10 mouse cellular contexts compared by ENCODE assay signal in genomic region chr14:121339951-121340401, GRCm38 (mm10). TPM values are rescaled to one million over a fixed set of nuclear protein-coding genes. Genes with fewer than 3 reads are reported as not detected.
DNase-seq lines count a peak whose midpoint lies in the region; ATAC-seq and TF ChIP-seq lines count a peak whose summit lies in the region.
"Had no signal": no experiment of that assay in that cellular context is flagged by ENCODE, and none has a peak within 500 bp of the region (broad histone marks: within the 10 kb centered on the region; RNA-seq: fewer than 3 reads in every experiment).

No protein-coding gene starts in this region.

- H3K4me3 ChIP-seq in hindbrain, embryonic 16.5 days (ENCODE audit: low read length) = no peak overlapping the region
- no peak overlapping the region for H3K4me3 ChIP-seq in hindbrain, embryonic 12.5 days
- H3K4me3 ChIP-seq in intestine, embryonic 15.5 days (replicated peaks) = no peak overlapping the region
- no peak overlapping the region for H3K4me3 ChIP-seq in lung, postnatal 0 days (ENCODE audit: low read depth, low read length)
- H3K4me3 ChIP-seq: embryonic facial prominence, embryonic 13.5 days; neural tube, embryonic 13.5 days had no signal

- no peak for TF ChIP-seq EP300 in lung, postnatal 0 days (IDR thresholded peaks at IDR 0.05)

- peaks cover 9% of the 10 kb centered on the region; the same call in 1 of the 2 replicates for H3K4me1 ChIP-seq in hindbrain, embryonic 16.5 days (ENCODE audit: control insufficient read depth, insufficient read depth, low read depth, low read length)
- peaks cover 8% of the 10 kb centered on the region for H3K4me1 ChIP-seq in hindbrain, embryonic 12.5 days
- H3K4me1 ChIP-seq in intestine, embryonic 15.5 days (replicated peaks) = peaks cover 45% of the 10 kb centered on the region
- H3K4me1 ChIP-seq in lung, postnatal 0 days (ENCODE audit: insufficient read depth, low read depth, low read length) = peaks cover 8% of the 10 kb centered on the region; the same call in 1 of the 2 replicates

- 75% methylated on average over 8 of the region's 8 CpGs for WGBS in hindbrain, embryonic 16.5 days
- WGBS in hindbrain, embryonic 12.5 days = 86% methylated on average over 8 of the region's 8 CpGs
- 46% methylated on average over 8 of the region's 8 CpGs for WGBS in intestine, embryonic 15.5 days
- 57% methylated on average over 8 of the region's 8 CpGs for WGBS in lung, postnatal 0 days

- DNase-seq in cerebellum, postnatal 25 days = peak; percentile 82 to 89
- DNase-seq in lung, postnatal 0 days (ENCODE audit: low spot score) = peak; percentile 47
- DNase-seq in layer of hippocampus, postnatal 10 days (ENCODE audit: low spot score in 2 of 2) = no peak
- DNase-seq in retina, embryonic 14.5 days (ENCODE audit: low spot score) = no peak
- no peak for DNase-seq in layer of hippocampus, postnatal 36 days

- H3K36me3 ChIP-seq in hindbrain, embryonic 16.5 days (ENCODE audit: control insufficient read depth, insufficient read depth, low read length) = peaks cover 11% of the 10 kb centered on the region; the same call in 1 of the 2 replicates
- H3K36me3 ChIP-seq in hindbrain, embryonic 12.5 days = peaks cover 15% of the 10 kb centered on the region; the same call in 1 of the 2 replicates
- H3K36me3 ChIP-seq in intestine, embryonic 15.5 days = 0 out of 2 replicates have a peak, but pooled peaks cover 5% of the 10 kb centered on the region
- no peaks in the 10 kb centered on the region for H3K36me3 ChIP-seq in lung, postnatal 0 days (ENCODE audit: insufficient read depth, low read length)

- H3K27ac ChIP-seq in hindbrain, embryonic 16.5 days (ENCODE audit: low read depth, low read length) = no peak overlapping the region
- H3K27ac ChIP-seq in hindbrain, embryonic 12.5 days = no peak overlapping the region
- peak overlapping the region; percentile 2; the same call in 1 of the 2 replicates for H3K27ac ChIP-seq in intestine, embryonic 15.5 days
- peak overlapping the region; percentile 2; the same call in 1 of the 2 replicates for H3K27ac ChIP-seq in lung, postnatal 0 days (ENCODE audit: low read length)
- H3K27ac ChIP-seq: embryonic facial prominence, embryonic 13.5 days; neural tube, embryonic 13.5 days had no signal

- no peaks in the 10 kb centered on the region for H3K27me3 ChIP-seq in hindbrain, embryonic 16.5 days (replicated peaks; ENCODE audit: control insufficient read depth, insufficient read depth, low read length)
- no peaks in the 10 kb centered on the region for H3K27me3 ChIP-seq in hindbrain, embryonic 12.5 days
- H3K27me3 ChIP-seq in intestine, embryonic 15.5 days (replicated peaks) = no peaks in the 10 kb centered on the region
- no peaks in the 10 kb centered on the region for H3K27me3 ChIP-seq in lung, postnatal 0 days (replicated peaks; ENCODE audit: insufficient read depth, low read length)
- H3K27me3 ChIP-seq: embryonic facial prominence, embryonic 13.5 days; neural tube, embryonic 13.5 days had no signal

- H3K9ac ChIP-seq in hindbrain, embryonic 16.5 days (ENCODE audit: low read depth, low read length) = no peak overlapping the region
- H3K9ac ChIP-seq in hindbrain, embryonic 12.5 days = no peak overlapping the region; the same call in 1 of the 2 replicates
- no peak overlapping the region for H3K9ac ChIP-seq in intestine, embryonic 15.5 days
- no peak overlapping the region for H3K9ac ChIP-seq in lung, postnatal 0 days (replicated peaks; ENCODE audit: low read depth)
- H3K9ac ChIP-seq: embryonic facial prominence, embryonic 13.5 days; neural tube, embryonic 13.5 days had no signal

- no peaks in the 10 kb centered on the region for H3K9me3 ChIP-seq in hindbrain, embryonic 16.5 days (ENCODE audit: control insufficient read depth, low read length)
- H3K9me3 ChIP-seq in hindbrain, embryonic 12.5 days (replicated peaks) = no peaks in the 10 kb centered on the region
- no peaks in the 10 kb centered on the region for H3K9me3 ChIP-seq in intestine, embryonic 15.5 days
- H3K9me3 ChIP-seq in lung, postnatal 0 days (ENCODE audit: low read length) = no peaks in the 10 kb centered on the region
- H3K9me3 ChIP-seq: embryonic facial prominence, embryonic 13.5 days; neural tube, embryonic 13.5 days had no signal

- no peak overlapping the region for H3K4me2 ChIP-seq in hindbrain, embryonic 16.5 days (ENCODE audit: low read length)
- no peak overlapping the region for H3K4me2 ChIP-seq in hindbrain, embryonic 12.5 days (replicated peaks)
- no peak overlapping the region for H3K4me2 ChIP-seq in intestine, embryonic 15.5 days (replicated peaks)
- H3K4me2 ChIP-seq in lung, postnatal 0 days (replicated peaks; ENCODE audit: low read depth, low read length) = no peak overlapping the region
- H3K4me2 ChIP-seq: embryonic facial prominence, embryonic 13.5 days; neural tube, embryonic 13.5 days had no signal

- TF ChIP-seq CTCF in lung, postnatal 0 days (IDR thresholded peaks at IDR 0.05) = no peak

- 0 out of 2 replicates have a peak, but pooled peaks have one; percentile 13 for ATAC-seq in hindbrain, embryonic 16.5 days
- no peak for ATAC-seq in hindbrain, embryonic 12.5 days (ENCODE audit: low FRiP score)
- ATAC-seq in intestine, embryonic 15.5 days = peak; percentile 66
- ATAC-seq in lung, postnatal 0 days = peak; percentile 59

RNA-seq across cellular contexts. Expression of gene Stk24, which starts 39.8 kb away (rescaled TPM):
- 14.6 and 18.5 TPM in 2 replicates for polyA plus RNA-seq in hindbrain, embryonic 16.5 days (2015; fragmentation: Nextera tagmentation; extraction: Ambion mirVana)
- 38.4 and 41.2 TPM in 2 replicates for polyA plus RNA-seq in hindbrain, embryonic 12.5 days (2016; fragmentation: Nextera tagmentation; extraction: Ambion mirVana)
- 41.3 and 43.7 TPM in 2 replicates for polyA plus RNA-seq in intestine, embryonic 15.5 days (2015; fragmentation: Nextera tagmentation; extraction: Ambion mirVana)
- 30.6 and 33.4 TPM in 2 replicates for polyA plus RNA-seq in lung, postnatal 0 days (2015; fragmentation: Nextera tagmentation; extraction: Ambion mirVana)
- total RNA-seq in layer of hippocampus, postnatal 10 days (2021) = 10 to 100 TPM; 45.8 to 51.1 TPM
- total RNA-seq in layer of hippocampus, postnatal 36 days (2021) = 10 to 100 TPM; 57.3 to 62.1 TPM

Comparison
In these comparisons a context has a peak if more than half of its experiments do, and no peak if none do; other contexts are left out.
1. H3K27ac ChIP-seq: peak in intestine, embryonic 15.5 days (single experiment) and lung, postnatal 0 days (single experiment); none in hindbrain, embryonic 16.5 days (single experiment) and hindbrain, embryonic 12.5 days (single experiment).
2. DNase-seq: peak in cerebellum, postnatal 25 days (2 of 2) and lung, postnatal 0 days (single experiment); none in layer of hippocampus, postnatal 10 days (0 of 2), retina, embryonic 14.5 days (single experiment) and layer of hippocampus, postnatal 36 days (0 of 2).